Mouse (Mus musculus): ENCODE measurements around the gene Lmod3. TPM values are rescaled to one million over a fixed set of nuclear protein-coding genes. Genes with fewer than 3 reads are reported as not detected.

The Lmod3 gene
- polyA plus RNA-seq, 1 experiment from 2014 or later = 2.4 TPM

GRCm38 (mm10) chr6:97292894-97293293 is 40.3 kb upstream of the Lmod3 start:
- H3K36me3 ChIP-seq (ENCODE audit: control insufficient read depth, insufficient read depth, low read length) = peaks cover 10% of the 10 kb centered on the region; the same call in 1 of the 2 replicates
- ATAC-seq (ENCODE audit: insufficient read depth, low FRiP score, low TSS enrichment) = no peak
- no peak overlapping the region for H3K9ac ChIP-seq (ENCODE audit: low read length)
- H3K27me3 ChIP-seq (ENCODE audit: control insufficient read depth, insufficient read depth, low read length) = no peaks in the 10 kb centered on the region
- no peak for DNase-seq (ENCODE audit: low spot score)
- H3K4me1 ChIP-seq (ENCODE audit: control insufficient read depth, insufficient read depth, low read length) = no peaks in the 10 kb centered on the region
- WGBS = 87% methylated on average over 5 of the region's 5 CpGs
- no peaks in the 10 kb centered on the region for H3K9me3 ChIP-seq (ENCODE audit: control insufficient read depth, low read length)
- H3K27ac ChIP-seq (ENCODE audit: low read depth, low read length) = no peak overlapping the region
- H3K4me3 ChIP-seq (ENCODE audit: low read depth, low read length) = no peak overlapping the region
- no peak overlapping the region for H3K4me2 ChIP-seq (ENCODE audit: low read depth)

GRCm38 (mm10) chr6:97292096-97292495 is 39.5 kb upstream of the Lmod3 start:
- Histone ChIP-seq H3K9me3 (ENCODE audit: control insufficient read depth, low read length) (no peaks in the 10 kb centered on the region), H3K4me2 (ENCODE audit: low read depth) (no peak overlapping the region), H3K4me1 (ENCODE audit: control insufficient read depth, insufficient read depth, low read length) (no peaks in the 10 kb centered on the region), H3K36me3 (ENCODE audit: control insufficient read depth, insufficient read depth, low read length) (peaks cover 10% of the 10 kb centered on the region; the same call in 1 of the 2 replicates), H3K27me3 (ENCODE audit: control insufficient read depth, insufficient read depth, low read length) (no peaks in the 10 kb centered on the region), H3K4me3 (ENCODE audit: low read depth, low read length) (no peak overlapping the region), H3K27ac (ENCODE audit: low read depth, low read length) (no peak overlapping the region), H3K9ac (ENCODE audit: low read length) (no peak overlapping the region)
- 96% methylated on average over 3 of the region's 3 CpGs for WGBS
- no peak for ATAC-seq (ENCODE audit: insufficient read depth, low FRiP score, low TSS enrichment)
- no peak for DNase-seq (ENCODE audit: low spot score)

GRCm38 (mm10) chr6:97291159-97291908 is 38.8 kb upstream of the Lmod3 start:
- DNase-seq (ENCODE audit: low spot score) = no peak
- Histone ChIP-seq H3K4me2 (ENCODE audit: low read depth) (no peak overlapping the region), H3K27ac (ENCODE audit: low read depth, low read length) (no peak overlapping the region), H3K9me3 (ENCODE audit: control insufficient read depth, low read length) (no peaks in the 10 kb centered on the region), H3K27me3 (ENCODE audit: control insufficient read depth, insufficient read depth, low read length) (no peaks in the 10 kb centered on the region), H3K36me3 (ENCODE audit: control insufficient read depth, insufficient read depth, low read length) (peaks cover 10% of the 10 kb centered on the region; the same call in 1 of the 2 replicates), H3K9ac (ENCODE audit: low read length) (no peak overlapping the region), H3K4me3 (ENCODE audit: low read depth, low read length) (no peak overlapping the region), H3K4me1 (ENCODE audit: control insufficient read depth, insufficient read depth, low read length) (no peaks in the 10 kb centered on the region)
- no peak for ATAC-seq (ENCODE audit: insufficient read depth, low FRiP score, low TSS enrichment)
- 73% methylated on average over 21 of the region's 21 CpGs for WGBS

- no peak for ATAC-seq (ENCODE audit: insufficient read depth, low FRiP score, low TSS enrichment)
- H3K9ac ChIP-seq (ENCODE audit: low read length) = no peak overlapping the region
- no peaks in the 10 kb centered on the region for H3K9me3 ChIP-seq (ENCODE audit: control insufficient read depth, low read length)
- no peak overlapping the region for H3K4me3 ChIP-seq (ENCODE audit: low read depth, low read length)
- H3K27me3 ChIP-seq (ENCODE audit: control insufficient read depth, insufficient read depth, low read length) = no peaks in the 10 kb centered on the region
- WGBS = 89% methylated on average over 3 of the region's 3 CpGs
- peaks cover 6% of the 10 kb centered on the region; the same call in 1 of the 2 replicates for H3K36me3 ChIP-seq (ENCODE audit: control insufficient read depth, insufficient read depth, low read length)
- H3K4me2 ChIP-seq (ENCODE audit: low read depth) = no peak overlapping the region
- no peaks in the 10 kb centered on the region for H3K4me1 ChIP-seq (ENCODE audit: control insufficient read depth, insufficient read depth, low read length)
- no peak overlapping the region for H3K27ac ChIP-seq (ENCODE audit: low read depth, low read length)
- DNase-seq (ENCODE audit: low spot score) = no peak
These were observed 38.1 kb upstream of the Lmod3 start for GRCm38 (mm10) chr6:97290687-97291086.

GRCm38 (mm10) chr6:97289838-97290237 is 37.3 kb upstream of the Lmod3 start:
- DNase-seq (ENCODE audit: low spot score) (no peak), ATAC-seq (ENCODE audit: insufficient read depth, low FRiP score, low TSS enrichment) (no peak)
- no peak overlapping the region for H3K4me3 ChIP-seq (ENCODE audit: low read depth, low read length)
- 90% methylated on average over 4 of the region's 4 CpGs for WGBS
- H3K9ac ChIP-seq (ENCODE audit: low read length) = no peak overlapping the region
- no peaks in the 10 kb centered on the region for H3K36me3 ChIP-seq (ENCODE audit: control insufficient read depth, insufficient read depth, low read length)
- no peaks in the 10 kb centered on the region for H3K4me1 ChIP-seq (ENCODE audit: control insufficient read depth, insufficient read depth, low read length)
- no peak overlapping the region for H3K27ac ChIP-seq (ENCODE audit: low read depth, low read length)
- no peak overlapping the region for H3K4me2 ChIP-seq (ENCODE audit: low read depth)
- H3K27me3 ChIP-seq (ENCODE audit: control insufficient read depth, insufficient read depth, low read length) = no peaks in the 10 kb centered on the region
- H3K9me3 ChIP-seq (ENCODE audit: control insufficient read depth, low read length) = no peaks in the 10 kb centered on the region

- no peaks in the 10 kb centered on the region for H3K9me3 ChIP-seq (ENCODE audit: control insufficient read depth, low read length)
- no peaks in the 10 kb centered on the region for H3K4me1 ChIP-seq (ENCODE audit: control insufficient read depth, insufficient read depth, low read length)
- WGBS = 72% methylated on average over 10 of the region's 10 CpGs
- no peak overlapping the region for H3K27ac ChIP-seq (ENCODE audit: low read depth, low read length)
- H3K9ac ChIP-seq (ENCODE audit: low read length) = no peak overlapping the region
- no peak for ATAC-seq (ENCODE audit: insufficient read depth, low FRiP score, low TSS enrichment)
- no peak for DNase-seq (ENCODE audit: low spot score)
- H3K4me2 ChIP-seq (ENCODE audit: low read depth) = no peak overlapping the region
- H3K27me3 ChIP-seq (ENCODE audit: control insufficient read depth, insufficient read depth, low read length) = no peaks in the 10 kb centered on the region
- no peaks in the 10 kb centered on the region for H3K36me3 ChIP-seq (ENCODE audit: control insufficient read depth, insufficient read depth, low read length)
- no peak overlapping the region for H3K4me3 ChIP-seq (ENCODE audit: low read depth, low read length)
These were observed 36.8 kb upstream of the Lmod3 start for GRCm38 (mm10) chr6:97289316-97289820.

- no peak for ATAC-seq (ENCODE audit: insufficient read depth, low FRiP score, low TSS enrichment)
- Histone ChIP-seq H3K4me1 (ENCODE audit: control insufficient read depth, insufficient read depth, low read length) (no peaks in the 10 kb centered on the region), H3K9ac (ENCODE audit: low read length) (no peak overlapping the region), H3K27ac (ENCODE audit: low read depth, low read length) (no peak overlapping the region), H3K4me3 (ENCODE audit: low read depth, low read length) (no peak overlapping the region), H3K4me2 (ENCODE audit: low read depth) (no peak overlapping the region), H3K27me3 (ENCODE audit: control insufficient read depth, insufficient read depth, low read length) (no peaks in the 10 kb centered on the region), H3K36me3 (ENCODE audit: control insufficient read depth, insufficient read depth, low read length) (no peaks in the 10 kb centered on the region), H3K9me3 (ENCODE audit: control insufficient read depth, low read length) (no peaks in the 10 kb centered on the region)
- no peak for DNase-seq (ENCODE audit: low spot score)
- WGBS = 74% methylated on average over 19 of the region's 19 CpGs
These were observed 35.7 kb upstream of the Lmod3 start for GRCm38 (mm10) chr6:97288047-97288855.

- H3K27ac ChIP-seq (ENCODE audit: low read depth, low read length) = no peak overlapping the region
- H3K9ac ChIP-seq (ENCODE audit: low read length) = no peak overlapping the region
- H3K36me3 ChIP-seq (ENCODE audit: control insufficient read depth, insufficient read depth, low read length) = no peaks in the 10 kb centered on the region
- ATAC-seq (ENCODE audit: insufficient read depth, low FRiP score, low TSS enrichment) (no peak), DNase-seq (ENCODE audit: low spot score) (no peak)
- WGBS = 88% methylated on average over 5 of the region's 5 CpGs
- H3K4me3 ChIP-seq (ENCODE audit: low read depth, low read length) = no peak overlapping the region
- no peaks in the 10 kb centered on the region for H3K4me1 ChIP-seq (ENCODE audit: control insufficient read depth, insufficient read depth, low read length)
- no peak overlapping the region for H3K4me2 ChIP-seq (ENCODE audit: low read depth)
- no peaks in the 10 kb centered on the region for H3K9me3 ChIP-seq (ENCODE audit: control insufficient read depth, low read length)
- H3K27me3 ChIP-seq (ENCODE audit: control insufficient read depth, insufficient read depth, low read length) = no peaks in the 10 kb centered on the region
These were observed 33.8 kb upstream of the Lmod3 start for GRCm38 (mm10) chr6:97286332-97286731.
